Mouse (Mus musculus) liver, embryonic 11.5 days (tissue): ENCODE measurements around the gene Lrrc8a. TPM values are rescaled to one million over a fixed set of nuclear protein-coding genes. Genes with fewer than 3 reads are reported as not detected.
A peak's percentile ranks its signal among the peaks of the same experiment; 100 is the strongest.

Experiments used
- ATAC-seq: fragments of 200-750 bp; cut with Nextera tagmentation; replicated peaks from 2 replicates; pipeline ENCODE4 v1.8.0; 2017; ENCODE audit warnings: moderate number of reproducible peaks, mild to moderate bottlenecking, moderate TSS enrichment, moderate library complexity; ENCODE audit not compliant: low FRiP score
- DNase-seq: peaks from one replicate; pipeline ENCODE4 v3.0.0-alpha.2; 2017; ENCODE audit warnings: low spot score
- H3K27ac ChIP-seq: fragments of 300-500 bp; sonication (generic); 2 replicates; pipeline ENCODE4 v1.5.1; 2014; ENCODE audit warnings: mild to moderate bottlenecking, low read depth, low read length, control low read depth
- H3K27me3 ChIP-seq: fragments of 300-500 bp; sonication (generic); replicated peaks from 2 replicates; pipeline ENCODE4 v1.6.1; 2014; ENCODE audit warnings: low read length, mixed read lengths; ENCODE audit not compliant: control insufficient read depth, insufficient read depth
- H3K36me3 ChIP-seq: fragments of 300-500 bp; sonication (generic); 2 replicates; pipeline ENCODE4 v1.6.1; 2014; ENCODE audit warnings: mild to moderate bottlenecking, low read length, moderate library complexity, mixed read lengths; ENCODE audit not compliant: control insufficient read depth, insufficient read depth
- H3K4me1 ChIP-seq: fragments of 300-500 bp; sonication (generic); replicated peaks from 2 replicates; pipeline ENCODE4 v1.6.1; 2014; ENCODE audit warnings: low read length, mixed read lengths; ENCODE audit not compliant: control insufficient read depth, insufficient read depth
- H3K4me2 ChIP-seq: fragments of 300-500 bp; sonication (generic); 2 replicates; pipeline ENCODE4 v1.6.1; 2014; ENCODE audit warnings: mild to moderate bottlenecking, control low read depth, moderate library complexity
- H3K4me3 ChIP-seq: fragments of 300-500 bp; sonication (generic); 2 replicates; pipeline ENCODE4 v1.5.1; 2014; ENCODE audit warnings: low read depth, low read length, control low read depth
- H3K9ac ChIP-seq: fragments of 300-500 bp; sonication (generic); 2 replicates; pipeline ENCODE4 v1.6.1; 2014; ENCODE audit warnings: low read depth, low read length, control low read depth
- H3K9me3 ChIP-seq: fragments of 300-500 bp; sonication (generic); 2 replicates; pipeline ENCODE4 v1.6.1; 2016; ENCODE audit warnings: low read length, inconsistent platforms, mixed read lengths; ENCODE audit not compliant: control insufficient read depth
- WGBS: fragments of 180-500 bp; shearing (Covaris S2); extraction: QIAGEN DNeasy Blood & Tissue Kit; methylation state at CpG from one replicate; pipeline ENCODE4 v1.1.7; 2014; 5-methylcytosine and 5-hydroxymethylcytosine counted together
- polyA plus RNA-seq: library from polyadenylated mRNA; unstranded; fragments of >200 nt; fragmentation: Nextera tagmentation; extraction: Ambion mirVana; gene quantifications from 2 replicates; pipeline ENCODE4 v1.2.1, GENCODE M21; 2014

The Lrrc8a gene
- polyA plus RNA-seq, 1 experiment from 2014 or later: 21.4 TPM

DNA sequence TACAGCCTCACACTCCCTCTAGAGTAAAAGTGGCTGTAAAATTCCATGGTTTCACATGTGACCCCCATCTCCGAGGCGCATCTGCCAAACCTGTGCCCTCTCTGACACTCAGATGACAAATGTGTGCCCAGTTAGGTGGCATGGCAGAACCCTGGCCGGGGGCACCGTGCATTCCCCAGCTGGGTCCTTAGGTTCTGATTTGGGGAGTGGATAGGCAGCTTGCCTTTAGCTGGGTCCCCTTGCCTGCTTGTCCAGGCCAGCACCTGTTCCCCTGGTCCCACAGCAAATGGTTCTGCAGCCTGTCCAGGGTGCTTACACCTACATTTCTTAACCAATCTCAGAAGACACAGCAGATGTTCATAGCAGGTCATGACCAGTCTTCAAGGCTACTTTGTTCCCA, 5.9 kb downstream of the Lrrc8a start:
- Histone ChIP-seq H3K27ac (no peak overlapping the region), H3K9ac (no peak overlapping the region), H3K4me2 (no peak overlapping the region), H3K4me1 (peaks cover 24% of the 10 kb centered on the region), H3K27me3 (no peaks in the 10 kb centered on the region), H3K9me3 (no peaks in the 10 kb centered on the region), H3K36me3 (peaks cover 9% of the 10 kb centered on the region), H3K4me3 (no peak overlapping the region)
- ATAC-seq (no peak), DNase-seq (no peak)
- WGBS: 94% methylated on average over 4 of the region's 4 CpGs

GRCm38 (mm10) chr2:30244595-30245178, 7.2 kb downstream of the Lrrc8a start:
- peaks cover 13% of the 10 kb centered on the region for H3K36me3 ChIP-seq
- no peak overlapping the region for H3K4me2 ChIP-seq
- no peaks in the 10 kb centered on the region for H3K27me3 ChIP-seq
- peaks cover 11% of the 10 kb centered on the region for H3K4me1 ChIP-seq
- H3K9me3 ChIP-seq: no peaks in the 10 kb centered on the region
- H3K4me3 ChIP-seq: no peak overlapping the region
- 80% methylated on average over 7 of the region's 7 CpGs for WGBS
- ATAC-seq (no peak), DNase-seq (no peak)
- H3K9ac ChIP-seq: no peak overlapping the region
- peak overlapping the region; percentile 19; the same call in 1 of the 2 replicates for H3K27ac ChIP-seq

- no peaks in the 10 kb centered on the region for H3K9me3 ChIP-seq
- no peak for ATAC-seq
- 90% methylated on average over 5 of the region's 5 CpGs for WGBS
- H3K27ac ChIP-seq: no peak overlapping the region
- DNase-seq: no peak
- H3K4me2 ChIP-seq: no peak overlapping the region
- H3K4me1 ChIP-seq: peaks cover 16% of the 10 kb centered on the region
- H3K36me3 ChIP-seq: peaks cover 11% of the 10 kb centered on the region
- no peak overlapping the region for H3K4me3 ChIP-seq
- H3K9ac ChIP-seq: no peak overlapping the region
- H3K27me3 ChIP-seq: no peaks in the 10 kb centered on the region
These were observed 9.5 kb downstream of the Lrrc8a start for GRCm38 (mm10) chr2:30247036-30247435.

DNA sequence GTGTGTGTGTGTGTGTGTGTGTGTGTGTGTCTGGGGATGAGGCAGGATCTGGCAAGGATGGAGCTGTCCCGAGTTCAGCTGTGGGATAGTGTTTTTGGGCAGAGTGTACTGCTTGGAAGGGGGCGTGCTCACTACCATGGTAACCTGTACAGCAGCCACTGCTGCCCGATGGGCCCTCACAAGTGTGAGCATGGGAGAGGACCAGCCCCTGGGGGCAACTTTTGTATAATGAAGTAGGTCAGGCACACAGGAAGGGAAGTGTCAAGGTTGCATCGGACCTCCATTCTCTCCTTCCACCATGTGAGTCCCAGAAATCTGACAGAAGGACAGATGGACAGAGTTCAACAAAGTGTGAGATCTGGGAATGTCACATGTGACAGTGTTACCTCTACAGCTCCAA, 10.2 kb downstream of the Lrrc8a start:
- ATAC-seq: no peak
- 80% methylated on average over 4 of the region's 4 CpGs for WGBS

GRCm38 (mm10) chr2:30249182-30249581, 11.7 kb downstream of the Lrrc8a start:
- DNase-seq: no peak
- Histone ChIP-seq H3K27me3 (no peaks in the 10 kb centered on the region), H3K9ac (no peak overlapping the region), H3K27ac (no peak overlapping the region), H3K9me3 (no peaks in the 10 kb centered on the region), H3K4me1 (peaks cover 14% of the 10 kb centered on the region), H3K36me3 (peaks cover 11% of the 10 kb centered on the region; the same call in 1 of the 2 replicates), H3K4me3 (no peak overlapping the region), H3K4me2 (no peak overlapping the region)
- no peak for ATAC-seq
- WGBS: 99% methylated on average over 3 of the region's 3 CpGs

More for the DNA sequence above, 10.2 kb downstream of the Lrrc8a start:
- no peak overlapping the region for H3K9ac ChIP-seq
- H3K9me3 ChIP-seq: no peaks in the 10 kb centered on the region
- H3K36me3 ChIP-seq: peaks cover 11% of the 10 kb centered on the region; the same call in 1 of the 2 replicates
- peaks cover 14% of the 10 kb centered on the region for H3K4me1 ChIP-seq
- DNase-seq: no peak
- no peak overlapping the region for H3K4me3 ChIP-seq
- no peak overlapping the region for H3K4me2 ChIP-seq
- no peaks in the 10 kb centered on the region for H3K27me3 ChIP-seq
- no peak overlapping the region for H3K27ac ChIP-seq

DNA sequence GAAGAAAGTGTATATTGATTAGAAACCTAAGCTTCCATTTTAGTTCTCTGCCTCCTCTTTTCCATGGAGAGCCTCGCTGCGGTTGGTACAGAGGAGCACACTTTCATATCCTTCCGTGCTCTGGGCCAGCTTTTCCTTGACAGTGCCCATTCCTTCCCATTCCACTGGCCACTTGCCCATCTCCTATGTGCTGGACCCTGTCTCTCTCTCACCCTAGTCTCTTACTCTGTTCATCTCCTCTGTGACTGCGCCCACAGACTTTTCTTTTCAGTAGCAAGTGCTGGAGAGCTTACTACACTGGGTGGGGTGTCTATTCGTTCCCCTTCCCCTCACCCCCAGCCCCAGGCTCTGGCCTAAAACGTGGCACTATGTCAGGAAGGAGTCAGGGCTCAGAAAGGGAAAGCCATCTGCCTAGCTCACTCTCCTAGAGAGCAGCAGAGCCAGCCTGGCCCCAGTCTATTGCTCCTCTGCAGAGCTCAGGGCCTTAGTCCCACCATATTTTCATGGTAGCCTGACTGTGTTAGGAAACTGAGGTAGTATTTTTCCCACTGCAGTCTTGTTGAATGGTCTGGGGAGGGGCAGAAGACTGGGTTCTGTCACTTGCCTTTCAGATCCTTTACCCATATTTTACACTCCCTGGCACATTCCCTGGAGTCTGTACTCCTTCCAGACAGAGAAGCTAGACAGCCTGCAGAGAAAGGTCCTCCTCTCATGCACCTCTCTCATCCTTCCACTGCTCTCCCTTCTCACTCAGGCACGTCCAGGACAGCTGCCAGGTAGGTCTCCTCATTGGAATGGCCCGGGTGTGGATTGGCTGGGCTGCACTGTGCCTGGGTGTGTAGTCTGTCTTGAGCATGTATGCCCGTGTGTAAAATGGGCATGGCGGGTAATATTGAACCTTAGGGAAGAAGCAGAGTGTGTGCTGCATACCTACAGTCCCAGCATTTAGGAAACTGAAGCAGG, 12.9 kb downstream of the Lrrc8a start:
- Histone ChIP-seq H3K4me3 (no peak overlapping the region), H3K36me3 (peaks cover 13% of the 10 kb centered on the region), H3K4me2 (no peak overlapping the region), H3K27ac (0 out of 2 replicates have a peak overlapping the region, but pooled peaks have one; percentile 1), H3K27me3 (no peaks in the 10 kb centered on the region), H3K4me1 (peaks cover 14% of the 10 kb centered on the region), H3K9me3 (no peaks in the 10 kb centered on the region), H3K9ac (no peak overlapping the region)
- 85% methylated on average over 10 of the region's 10 CpGs for WGBS
- DNase-seq (no peak), ATAC-seq (no peak)

DNA sequence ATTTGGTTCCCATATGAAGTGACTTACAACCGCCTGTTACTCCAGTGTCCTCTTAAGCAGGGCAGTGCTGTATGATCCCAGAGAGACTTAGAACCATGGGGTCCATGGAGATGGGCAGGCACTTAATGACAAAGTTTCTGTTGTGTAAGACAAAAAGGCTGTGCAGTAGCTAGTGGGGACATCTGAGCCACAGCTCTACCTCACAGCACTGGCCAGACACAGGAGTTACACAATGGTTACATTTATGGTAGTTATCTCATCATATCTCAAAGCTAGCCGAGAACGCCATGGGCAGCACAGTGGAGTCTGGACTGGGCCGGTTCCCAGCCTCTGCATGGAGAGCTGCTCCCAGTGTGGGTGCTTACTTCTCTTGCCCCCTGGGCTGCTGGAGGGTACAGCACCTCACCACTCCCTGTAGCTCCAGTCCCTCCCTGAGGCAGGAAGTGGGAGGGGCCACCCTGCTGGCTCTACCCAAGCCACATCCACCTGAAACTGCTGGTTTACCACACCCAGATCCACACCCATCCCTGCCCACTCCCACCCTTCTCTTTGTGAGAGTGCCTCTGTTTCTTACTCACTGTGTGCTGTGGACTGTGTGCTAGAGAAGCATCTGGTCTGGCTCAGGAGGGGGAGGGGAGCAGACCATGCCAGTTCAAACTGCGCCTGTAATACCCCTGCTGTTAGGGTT, 14.0 kb downstream of the Lrrc8a start:
- Histone ChIP-seq H3K36me3 (peaks cover 22% of the 10 kb centered on the region), H3K9me3 (no peaks in the 10 kb centered on the region), H3K4me2 (peak overlapping the region; percentile 33), H3K4me3 (no peak overlapping the region), H3K4me1 (peaks cover 9% of the 10 kb centered on the region), H3K9ac (no peak overlapping the region), H3K27me3 (no peaks in the 10 kb centered on the region), H3K27ac (peak overlapping the region; percentile 32)
- ATAC-seq (peak; percentile 82), DNase-seq (peak; percentile 54)
- WGBS: 56% methylated on average over 5 of the region's 5 CpGs

GRCm38 (mm10) chr2:30252521-30252920, 15.0 kb downstream of the Lrrc8a start:
- 86% methylated on average over 3 of the region's 3 CpGs for WGBS
- Histone ChIP-seq H3K36me3 (peaks cover 30% of the 10 kb centered on the region), H3K4me1 (peaks cover 9% of the 10 kb centered on the region), H3K27me3 (no peaks in the 10 kb centered on the region), H3K27ac (no peak overlapping the region), H3K9ac (no peak overlapping the region), H3K4me3 (no peak overlapping the region), H3K4me2 (no peak overlapping the region), H3K9me3 (no peaks in the 10 kb centered on the region)
- DNase-seq: no peak
- no peak for ATAC-seq
